Mouse (Mus musculus) forebrain, embryonic 13.5 days (tissue): Measurements from ENCODE around the gene Ugt1a2. TPM values are rescaled to one million over a fixed set of nuclear protein-coding genes. Genes with fewer than 3 reads are reported as not detected.
A peak's percentile ranks its signal among the peaks of the same experiment; 100 is the strongest.
"Not testable (repeated sequence)": the region's sequence is repeated elsewhere in the genome, so short reads cannot be mapped to it uniquely, and the experiment has no call there.

Experiments
- ATAC-seq: fragments of 200-750 bp; cut with Nextera tagmentation; 2 replicates; pipeline ENCODE4 v1.8.0; 2017
- H3K27ac ChIP-seq: fragments of 300-500 bp; sonication (generic); 2 replicates; pipeline ENCODE4 v1.5.1; 2015; ENCODE audit warnings: inconsistent platforms, mild to moderate bottlenecking, moderate library complexity
- H3K27me3 ChIP-seq: fragments of 300-500 bp; sonication (generic); 2 replicates; pipeline ENCODE4 v1.6.1; 2015; ENCODE audit warnings: mild to moderate bottlenecking, inconsistent platforms
- H3K36me3 ChIP-seq: fragments of 300-500 bp; sonication (generic); 2 replicates; pipeline ENCODE4 v1.6.1; 2015; ENCODE audit warnings: mild to moderate bottlenecking, inconsistent platforms; ENCODE audit not compliant: poor library complexity, severe bottlenecking
- H3K4me1 ChIP-seq: fragments of 300-500 bp; sonication (generic); 2 replicates; pipeline ENCODE4 v1.6.1; 2015; ENCODE audit warnings: inconsistent platforms
- H3K4me2 ChIP-seq: fragments of 300-500 bp; sonication (generic); 2 replicates; pipeline ENCODE4 v1.6.1; 2015; ENCODE audit warnings: inconsistent platforms, mild to moderate bottlenecking, moderate library complexity
- H3K4me3 ChIP-seq: fragments of 300-500 bp; sonication (generic); 2 replicates; pipeline ENCODE4 v1.5.1; 2015; ENCODE audit warnings: mild to moderate bottlenecking, inconsistent platforms
- H3K9ac ChIP-seq: fragments of 300-500 bp; sonication (generic); 2 replicates; pipeline ENCODE4 v1.6.1; 2015; ENCODE audit warnings: mild to moderate bottlenecking, inconsistent platforms
- H3K9me3 ChIP-seq: fragments of 300-500 bp; sonication (generic); replicated peaks from 2 replicates; pipeline ENCODE4 v1.6.1; 2016; ENCODE audit warnings: inconsistent platforms
- WGBS: fragments of 180-500 bp; shearing (Covaris S2); methylation state at CpG from one replicate; pipeline ENCODE4 v1.1.7; 2015; 5-methylcytosine and 5-hydroxymethylcytosine counted together
- polyA plus RNA-seq: library from polyadenylated mRNA; unstranded; fragments of >200 nt; fragmentation: Nextera tagmentation; extraction: Ambion mirVana; gene quantifications from 2 replicates; pipeline ENCODE4 v1.2.1, GENCODE M21; 2015

The Ugt1a2 gene
- polyA plus RNA-seq = not detected in 2 replicates

DNA sequence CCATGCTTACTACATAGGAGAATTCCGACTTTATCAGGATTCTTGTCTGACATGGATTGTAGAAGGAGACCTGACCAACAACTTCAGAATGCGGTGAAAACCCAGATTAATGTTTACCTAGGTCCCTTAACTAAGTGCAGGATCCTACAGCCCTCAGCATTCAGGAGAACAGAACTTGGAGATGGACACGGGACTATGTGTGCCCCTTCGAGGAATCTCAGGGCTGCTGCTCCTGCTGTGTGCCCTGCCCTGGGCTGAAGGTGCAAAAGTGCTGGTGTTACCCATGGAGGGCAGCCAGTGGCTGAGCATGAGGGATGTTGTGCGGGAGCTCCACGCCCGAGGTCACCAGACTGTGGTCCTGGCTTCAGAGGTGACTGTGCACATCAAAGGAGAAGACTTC, at the start of gene Ugt1a2:
Gene Ugt1a2 (plus strand): TSS at position 146 of the 400 bp plus-strand sequence.
- Histone ChIP-seq H3K4me2 (no peak within 1 kb of the TSS), H3K4me1 (no peaks in the 10 kb centered on the region), H3K27ac (no peak within 1 kb of the TSS), H3K9me3 (peaks cover 5% of the 10 kb centered on the region; the same call in 1 of the 2 replicates), H3K27me3 (no peaks in the 10 kb centered on the region), H3K36me3 (no peaks in the 10 kb centered on the region), H3K4me3 (no peak within 1 kb of the TSS), H3K9ac (no peak within 1 kb of the TSS)
- WGBS = 89% methylated on average over 7 of the region's 7 CpGs
- ATAC-seq = no peak

DNA sequence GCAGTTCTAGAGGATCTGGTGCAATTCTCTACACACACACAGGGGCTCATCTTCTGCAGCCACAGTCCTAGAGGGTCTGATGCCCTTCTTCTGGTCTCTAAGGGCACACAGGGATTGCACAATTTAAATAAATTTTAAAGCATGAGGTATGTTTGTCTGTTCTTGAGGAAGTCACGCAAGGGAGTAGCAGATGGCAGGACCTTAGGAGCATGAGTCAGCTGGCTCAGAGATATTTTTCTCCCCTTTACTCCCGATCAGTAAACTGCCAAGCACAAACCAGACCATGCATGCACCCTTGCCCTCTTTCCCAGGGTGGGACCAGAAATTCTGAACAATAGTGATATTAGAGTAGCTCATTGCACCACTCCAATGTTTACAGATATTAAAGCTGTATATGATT, 42.0 kb upstream of the Ugt1a2 start:
- no peak for ATAC-seq
- WGBS = 94% methylated on average over 2 of the region's 2 CpGs
- Histone ChIP-seq H3K27me3 (no peaks in the 10 kb centered on the region), H3K36me3 (no peaks in the 10 kb centered on the region), H3K4me3 (no peak overlapping the region), H3K9me3 (no peaks in the 10 kb centered on the region), H3K4me2 (no peak overlapping the region), H3K9ac (no peak overlapping the region), H3K27ac (no peak overlapping the region), H3K4me1 (no peaks in the 10 kb centered on the region)

DNA sequence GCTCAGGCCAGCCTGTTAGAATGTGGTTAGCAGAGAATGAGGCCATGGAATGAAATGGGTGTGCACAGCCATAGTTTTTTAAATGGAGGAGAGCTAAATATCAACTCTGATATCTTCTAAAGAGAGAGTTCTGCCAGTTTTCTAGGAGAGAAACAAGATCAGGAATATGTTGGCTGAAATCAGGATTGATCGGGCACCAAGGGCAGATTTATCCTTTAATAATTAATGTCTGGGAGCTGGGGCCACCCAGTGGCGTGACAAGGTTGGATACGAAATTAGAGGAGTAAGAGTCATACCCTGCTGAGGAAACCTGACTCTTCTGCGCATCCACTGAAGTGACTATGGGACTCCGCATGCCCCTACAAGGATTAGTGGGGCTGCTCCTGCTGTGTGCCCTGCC, 34.7 kb upstream of the Ugt1a2 start, which contains the start of gene Ugt1a5:
Gene Ugt1a5 (plus strand): TSS at position 302 of the 400 bp plus-strand sequence.
- WGBS = 84% methylated on average over 5 of the region's 5 CpGs

DNA sequence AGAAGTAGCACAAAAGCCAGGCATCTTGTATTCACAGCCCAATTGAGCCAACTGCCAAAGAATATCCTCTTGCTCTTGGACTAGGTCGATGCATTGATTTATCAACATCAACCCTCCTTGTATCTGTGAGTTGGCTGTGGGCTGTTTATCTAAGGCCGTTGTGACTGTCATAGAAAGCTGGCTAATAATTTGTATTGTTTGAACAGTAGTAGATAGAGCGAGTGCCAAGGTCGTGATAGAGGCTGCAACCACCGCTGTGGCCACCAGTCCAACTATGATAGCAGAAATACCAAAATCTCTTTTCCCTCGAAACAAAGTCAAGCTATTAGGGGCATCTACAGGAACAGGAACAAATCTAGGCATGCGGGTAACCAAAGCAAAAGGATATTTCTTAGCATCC, 28.2 kb upstream of the Ugt1a2 start:
- not testable (repeated sequence) for H3K4me3 ChIP-seq, H3K4me2 ChIP-seq, H3K4me1 ChIP-seq, H3K36me3 ChIP-seq, H3K9ac ChIP-seq, ATAC-seq, H3K27me3 ChIP-seq, H3K27ac ChIP-seq, H3K9me3 ChIP-seq
- WGBS = 92% methylated on average over 5 of the region's 7 CpGs

More for the DNA sequence above, 34.7 kb upstream of the Ugt1a2 start, which contains the start of gene Ugt1a5:
- no peak within 1 kb of the TSS for H3K9ac ChIP-seq
- H3K4me2 ChIP-seq = no peak within 1 kb of the TSS
- H3K4me3 ChIP-seq = no peak within 1 kb of the TSS
- no peak for ATAC-seq
- H3K27me3 ChIP-seq = no peaks in the 10 kb centered on the region
- H3K9me3 ChIP-seq = no peaks in the 10 kb centered on the region
- no peaks in the 10 kb centered on the region for H3K36me3 ChIP-seq
- H3K27ac ChIP-seq = no peak within 1 kb of the TSS
- H3K4me1 ChIP-seq = no peaks in the 10 kb centered on the region

DNA sequence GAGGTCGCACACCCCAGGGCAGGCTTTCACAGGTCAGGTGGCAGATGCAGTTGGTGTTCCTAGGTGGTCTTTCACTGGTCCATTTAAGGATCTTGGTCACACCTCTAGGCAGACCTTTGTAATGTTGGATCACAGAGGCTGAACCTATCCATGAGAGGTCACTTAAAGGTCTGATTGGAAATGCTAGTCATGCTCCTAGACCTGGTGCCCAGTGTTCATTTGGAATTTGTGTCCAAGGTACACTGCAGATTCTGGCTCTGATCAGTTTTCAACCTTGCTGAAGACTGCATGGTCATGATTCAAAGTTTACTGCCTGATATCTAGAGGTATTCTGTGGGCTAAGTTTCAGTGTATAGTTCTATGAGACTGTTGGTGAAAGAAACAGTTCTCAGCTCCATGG, 20.7 kb upstream of the Ugt1a2 start:
- H3K9me3 ChIP-seq = peaks cover 24% of the 10 kb centered on the region
- no peak overlapping the region for H3K4me2 ChIP-seq
- no peak for ATAC-seq
- H3K9ac ChIP-seq = no peak overlapping the region
- H3K4me3 ChIP-seq = no peak overlapping the region
- no peaks in the 10 kb centered on the region for H3K4me1 ChIP-seq
- no peaks in the 10 kb centered on the region for H3K36me3 ChIP-seq
- no peak overlapping the region for H3K27ac ChIP-seq
- WGBS = 92% methylated on average over 1 of the region's 1 CpGs
- no peaks in the 10 kb centered on the region for H3K27me3 ChIP-seq

DNA sequence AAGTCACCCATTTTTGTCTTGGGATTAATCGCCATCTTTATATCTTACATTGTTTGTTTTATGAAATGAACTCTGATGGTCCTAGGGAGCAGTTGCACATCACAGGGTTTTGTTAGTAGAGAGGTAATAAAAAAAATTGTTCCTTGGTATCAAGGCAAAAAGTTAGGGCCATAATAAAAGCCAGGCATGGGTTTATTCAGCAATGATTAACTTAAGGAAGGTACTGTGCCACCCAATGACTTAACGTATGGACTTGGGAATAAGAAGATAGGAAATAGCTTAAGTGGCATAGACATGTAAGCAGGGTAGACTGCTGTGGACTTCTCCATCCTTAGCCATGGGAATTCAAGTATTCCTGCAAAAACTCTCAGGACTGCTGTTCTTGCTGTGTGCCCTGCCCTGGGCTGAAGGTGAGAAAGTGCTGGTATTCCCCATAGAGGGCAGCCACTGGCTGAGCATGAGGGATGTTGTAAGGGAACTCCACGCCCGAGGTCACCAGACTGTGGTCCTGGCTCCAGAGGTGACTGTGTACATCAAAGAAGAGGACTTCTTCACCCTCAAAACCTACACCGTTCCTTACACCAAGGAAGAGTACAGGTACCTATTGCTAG, 14.0 kb upstream of the Ugt1a2 start:
- Histone ChIP-seq H3K27me3 (no peaks in the 10 kb centered on the region), H3K9me3 (no peaks in the 10 kb centered on the region), H3K4me3 (no peak overlapping the region), H3K9ac (no peak overlapping the region), H3K4me2 (no peak overlapping the region), H3K27ac (no peak overlapping the region), H3K4me1 (no peaks in the 10 kb centered on the region), H3K36me3 (no peaks in the 10 kb centered on the region)
- WGBS = 88% methylated on average over 5 of the region's 5 CpGs
- ATAC-seq = no peak

DNA sequence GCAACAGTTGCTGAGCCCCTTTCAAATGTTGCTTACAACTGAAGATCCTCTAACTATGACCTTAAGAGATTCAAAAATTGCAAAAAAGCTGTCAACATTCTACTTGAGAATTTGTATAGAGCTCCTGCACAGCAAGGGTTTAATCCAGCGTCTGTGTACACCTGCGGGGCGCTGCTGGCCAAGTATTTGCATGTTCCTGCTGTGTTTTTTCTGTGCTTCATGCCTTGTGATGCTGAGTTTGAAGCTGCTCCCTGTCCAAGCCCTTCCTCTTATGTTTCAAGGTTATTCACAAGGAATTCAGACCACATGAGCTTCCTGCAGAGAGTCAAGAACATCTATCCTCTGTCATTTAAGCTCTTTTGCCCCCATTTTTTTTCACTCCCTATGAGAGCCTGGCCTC, 8.3 kb upstream of the Ugt1a2 start:
- Histone ChIP-seq H3K9ac (no peak overlapping the region), H3K4me1 (no peaks in the 10 kb centered on the region), H3K4me3 (no peak overlapping the region), H3K36me3 (no peaks in the 10 kb centered on the region), H3K27me3 (no peaks in the 10 kb centered on the region), H3K27ac (no peak overlapping the region), H3K4me2 (no peak overlapping the region), H3K9me3 (no peaks in the 10 kb centered on the region)
- 75% methylated on average over 3 of the region's 3 CpGs for whole genome bisulfite sequencing
- ATAC-seq = no peak

DNA sequence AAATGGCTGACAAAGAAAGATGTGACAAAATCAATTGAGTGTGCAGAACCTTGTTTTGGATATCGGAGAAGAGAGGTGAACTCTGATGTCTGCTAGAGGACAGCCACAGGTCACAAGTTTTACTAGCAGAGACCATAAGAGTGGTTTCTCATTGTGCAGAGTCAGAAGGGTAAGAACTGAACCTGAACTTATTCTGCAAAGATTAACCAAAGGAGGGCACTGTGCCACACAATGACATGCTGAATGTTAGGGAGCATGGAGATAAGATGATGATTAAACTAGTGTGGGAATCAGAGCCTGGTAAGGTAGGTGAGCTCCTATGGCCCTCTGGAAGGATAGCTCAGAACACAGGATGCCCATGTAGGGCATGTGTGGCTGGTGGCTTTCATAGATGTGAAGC, 4.7 kb upstream of the Ugt1a2 start:
- H3K4me1 ChIP-seq = no peaks in the 10 kb centered on the region
- 81% methylated on average over 1 of the region's 1 CpGs for WGBS
- no peak overlapping the region for H3K27ac ChIP-seq
- no peak overlapping the region for H3K9ac ChIP-seq
- H3K27me3 ChIP-seq = no peaks in the 10 kb centered on the region
- H3K4me2 ChIP-seq = no peak overlapping the region
- H3K36me3 ChIP-seq = no peaks in the 10 kb centered on the region
- H3K9me3 ChIP-seq = no peaks in the 10 kb centered on the region
- H3K4me3 ChIP-seq = no peak overlapping the region
- ATAC-seq = no peak

DNA sequence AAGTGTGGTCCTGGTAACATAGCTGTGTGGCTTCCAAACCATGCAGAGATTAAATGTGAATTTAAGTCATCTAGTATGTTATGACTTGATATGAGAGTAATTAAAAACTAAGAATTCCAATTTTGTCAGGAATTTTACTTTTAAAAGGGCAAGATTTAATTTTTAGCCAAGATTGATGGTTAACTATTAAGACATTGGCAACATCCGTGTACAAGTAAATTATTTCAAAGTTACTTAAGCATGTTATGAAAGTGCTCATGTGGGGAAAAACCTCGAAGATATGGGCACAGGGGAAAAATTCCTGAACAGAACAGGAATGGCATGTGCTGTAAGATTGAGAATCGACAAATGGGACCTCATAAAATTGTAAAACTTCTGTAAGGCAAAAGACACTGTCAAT, 3.0 kb upstream of the Ugt1a2 start:
- H3K4me1 ChIP-seq = no peaks in the 10 kb centered on the region
- no peak overlapping the region for H3K4me2 ChIP-seq
- 76% methylated on average over 3 of the region's 3 CpGs for WGBS
- no peaks in the 10 kb centered on the region for H3K36me3 ChIP-seq
- H3K27ac ChIP-seq = no peak overlapping the region
- H3K9ac ChIP-seq = no peak overlapping the region
- H3K4me3 ChIP-seq = no peak overlapping the region
- H3K27me3 ChIP-seq = no peaks in the 10 kb centered on the region
- no peak for ATAC-seq
- no peaks in the 10 kb centered on the region for H3K9me3 ChIP-seq

DNA sequence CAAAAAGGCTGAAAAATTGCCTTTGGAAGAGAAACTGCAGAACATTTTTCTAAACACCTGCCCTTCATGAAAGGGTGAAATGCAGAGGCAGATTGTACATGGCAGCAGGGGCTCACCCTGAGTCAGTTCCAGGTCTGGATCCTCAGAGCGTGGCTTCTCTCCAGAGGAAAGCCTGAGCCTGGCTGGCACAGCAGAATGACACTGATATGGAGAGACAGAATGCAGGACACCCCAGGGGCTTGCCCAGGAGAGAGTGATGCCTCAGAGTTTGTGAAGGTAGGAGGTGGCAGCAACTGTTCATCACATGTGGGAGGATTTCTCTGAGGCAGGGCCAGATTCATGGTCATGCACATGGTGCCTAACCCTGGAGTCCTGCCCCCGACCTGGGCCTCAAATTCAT, 405 bp upstream of the Ugt1a2 start:
- ATAC-seq = no peak
- Histone ChIP-seq H3K9me3 (peaks cover 5% of the 10 kb centered on the region; the same call in 1 of the 2 replicates), H3K27me3 (no peaks in the 10 kb centered on the region), H3K27ac (no peak overlapping the region), H3K36me3 (no peaks in the 10 kb centered on the region), H3K4me1 (no peaks in the 10 kb centered on the region), H3K4me3 (no peak overlapping the region), H3K4me2 (no peak overlapping the region), H3K9ac (no peak overlapping the region)
- 68% methylated on average over 2 of the region's 2 CpGs for WGBS

DNA sequence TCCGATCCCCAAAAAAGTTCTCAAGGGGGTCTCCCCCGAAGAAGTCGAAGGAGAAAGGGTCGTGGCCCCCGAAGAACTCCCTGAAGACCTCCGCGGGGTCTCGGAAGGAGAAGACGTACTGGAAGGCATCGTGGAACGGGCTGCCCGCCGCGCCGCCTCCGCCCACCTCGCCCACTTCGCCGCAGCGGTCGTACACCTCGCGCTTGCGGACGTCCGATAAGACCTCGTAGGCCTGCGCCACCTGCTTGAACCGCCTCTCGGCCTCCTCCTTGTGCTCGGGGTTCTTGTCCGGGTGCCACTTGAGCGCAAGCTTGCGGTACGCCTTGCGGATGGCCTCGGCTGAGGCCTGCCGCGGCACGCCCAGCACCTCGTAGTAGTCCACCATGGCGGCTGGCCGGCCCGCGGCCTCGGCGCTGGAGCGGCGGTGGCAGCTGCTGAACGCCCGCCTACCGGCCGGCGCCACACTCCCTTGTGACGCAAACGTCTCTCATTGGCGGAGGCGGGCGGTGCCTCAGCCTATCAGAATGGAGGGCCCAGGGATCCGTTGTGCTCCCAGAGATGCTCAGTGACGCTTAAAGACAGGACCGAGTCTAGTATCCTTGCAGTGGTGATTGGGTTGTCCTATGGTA, 5.0 kb downstream of the Ugt1a2 start, which contains the start of gene Dnajb3:
Gene Dnajb3 (minus strand): TSS at position 489 of the 629 bp plus-strand sequence.
- peak within 1 kb of the TSS; percentile 50 for H3K4me3 ChIP-seq
- H3K9ac ChIP-seq = peak within 1 kb of the TSS; percentile 74
- no peaks in the 10 kb centered on the region for H3K4me1 ChIP-seq
- no peaks in the 10 kb centered on the region for H3K27me3 ChIP-seq
- peak within 1 kb of the TSS; percentile 70 for H3K4me2 ChIP-seq
- H3K9me3 ChIP-seq = peaks cover 5% of the 10 kb centered on the region; the same call in 1 of the 2 replicates
- 5% methylated on average over 62 of the region's 62 CpGs for WGBS
- no peaks in the 10 kb centered on the region for H3K36me3 ChIP-seq
- no peak within 1 kb of the TSS; the same call in 1 of the 2 replicates for H3K27ac ChIP-seq
- ATAC-seq = peak; percentile 100

DNA sequence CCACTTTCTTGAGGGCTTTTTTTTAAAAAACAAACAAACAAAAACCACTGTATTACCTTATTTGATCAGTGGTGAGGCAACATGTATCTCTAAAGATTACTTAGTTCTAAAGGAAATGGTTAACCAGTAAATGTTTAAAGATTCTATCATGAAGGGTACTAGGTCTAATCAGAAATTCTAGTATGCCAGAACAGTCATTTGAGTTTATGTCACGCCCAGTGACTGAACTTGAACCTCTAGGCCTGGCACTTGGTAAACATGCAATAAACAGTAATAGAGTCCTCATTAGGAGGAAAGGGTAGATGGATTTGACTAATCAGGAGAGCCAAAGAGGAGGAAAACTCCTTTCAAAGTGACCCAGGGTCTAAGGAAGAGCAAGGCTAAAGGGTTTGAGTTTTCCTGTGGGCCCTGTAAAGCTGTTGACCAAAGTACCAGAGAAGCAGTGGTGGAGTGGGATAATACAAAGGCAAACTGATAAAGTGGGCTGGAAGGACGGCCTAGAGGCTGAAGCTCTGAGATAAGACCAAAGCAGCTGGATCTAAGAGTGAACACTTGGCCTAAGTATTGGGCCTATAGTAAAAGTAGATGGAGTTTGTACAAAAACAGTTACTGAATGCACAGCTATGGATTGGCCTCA, 6.6 kb downstream of the Ugt1a2 start:
- no peaks in the 10 kb centered on the region for H3K4me1 ChIP-seq
- no peak overlapping the region for H3K4me3 ChIP-seq
- H3K9me3 ChIP-seq = peaks cover 13% of the 10 kb centered on the region
- no peaks in the 10 kb centered on the region for H3K27me3 ChIP-seq
- H3K9ac ChIP-seq = no peak overlapping the region
- H3K36me3 ChIP-seq = no peaks in the 10 kb centered on the region
- no peak for ATAC-seq
- WGBS = 91% methylated on average over 2 of the region's 2 CpGs
- H3K27ac ChIP-seq = no peak overlapping the region
- no peak overlapping the region for H3K4me2 ChIP-seq
